Mouse (Mus musculus) heart, embryonic 12.5 days (tissue): ENCODE results near the gene Rasal2. TPM values are rescaled to one million over a fixed set of nuclear protein-coding genes. Genes with fewer than 3 reads are reported as not detected.

Experiments used
- ATAC-seq: fragments of 200-750 bp; cut with Nextera tagmentation; 2 replicates; pipeline ENCODE4 v1.8.0; 2017; ENCODE audit warnings: moderate TSS enrichment, moderate library complexity; ENCODE audit not compliant: insufficient number of reproducible peaks, low FRiP score
- H3K27ac ChIP-seq: fragments of 300-500 bp; sonication (generic); 2 replicates; pipeline ENCODE4 v1.5.1; 2016; ENCODE audit warnings: mild to moderate bottlenecking, moderate library complexity; ENCODE audit not compliant: poor library complexity, severe bottlenecking
- H3K27me3 ChIP-seq: fragments of 300-500 bp; sonication (generic); replicated peaks from 2 replicates; pipeline ENCODE4 v1.6.1; 2016; ENCODE audit warnings: mild to moderate bottlenecking, moderate library complexity
- H3K36me3 ChIP-seq: fragments of 300-500 bp; sonication (generic); 2 replicates; pipeline ENCODE4 v1.6.1; 2016; ENCODE audit warnings: mild to moderate bottlenecking, moderate library complexity
- H3K4me1 ChIP-seq: fragments of 300-500 bp; sonication (generic); replicated peaks from 2 replicates; pipeline ENCODE4 v1.6.1; 2016; ENCODE audit warnings: mild to moderate bottlenecking
- H3K4me2 ChIP-seq: fragments of 300-500 bp; sonication (generic); 2 replicates; pipeline ENCODE4 v1.6.1; 2016; ENCODE audit warnings: mild to moderate bottlenecking, moderate library complexity
- H3K4me3 ChIP-seq: fragments of 300-500 bp; sonication (generic); 2 replicates; pipeline ENCODE4 v1.5.1; 2016; ENCODE audit warnings: mild to moderate bottlenecking
- H3K9ac ChIP-seq: fragments of 300-500 bp; sonication (generic); 2 replicates; pipeline ENCODE4 v1.6.1; 2016; ENCODE audit warnings: mild to moderate bottlenecking, moderate library complexity
- H3K9me3 ChIP-seq: fragments of 300-500 bp; sonication (generic); replicated peaks from 2 replicates; pipeline ENCODE4 v1.6.1; 2016; ENCODE audit warnings: mild to moderate bottlenecking, moderate library complexity
- WGBS: fragments of 180-500 bp; shearing (Covaris S2); methylation state at CpG from one replicate; pipeline ENCODE4 v1.1.7; 2016; 5-methylcytosine and 5-hydroxymethylcytosine counted together
- polyA plus RNA-seq: library from polyadenylated mRNA; unstranded; fragments of >200 nt; fragmentation: Nextera tagmentation; extraction: Ambion mirVana; gene quantifications from 2 replicates; pipeline ENCODE4 v1.2.1, GENCODE M21; 2016

Gene Rasal2
- polyA plus RNA-seq, 1 experiment from 2014 or later = 20.4 TPM

DNA sequence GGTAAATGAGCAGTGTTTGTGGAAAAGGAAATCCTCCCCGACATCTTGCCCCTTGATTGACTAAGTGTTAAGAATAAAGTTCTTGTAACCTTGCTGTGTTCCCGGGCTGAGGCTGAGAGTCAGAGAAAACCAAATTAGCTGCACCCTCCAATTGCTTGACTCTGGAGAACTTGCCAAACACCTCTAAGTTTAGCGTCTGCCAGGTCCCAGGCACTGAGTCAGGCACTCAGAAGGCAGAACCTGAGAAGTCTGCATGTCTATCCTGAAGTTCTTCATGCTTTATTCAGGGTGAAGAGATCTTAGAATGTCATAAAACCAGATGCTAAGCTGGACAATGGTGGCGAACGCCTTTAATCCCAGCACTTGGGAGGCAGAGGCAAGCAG lies 36.4 kb upstream of the Rasal2 start:
- Histone ChIP-seq H3K27me3 (no peaks in the 10 kb centered on the region), H3K36me3 (no peaks in the 10 kb centered on the region), H3K9me3 (no peaks in the 10 kb centered on the region), H3K4me3 (no peak overlapping the region), H3K9ac (no peak overlapping the region), H3K4me2 (no peak overlapping the region), H3K27ac (peak overlapping the region; percentile 59), H3K4me1 (peaks cover 47% of the 10 kb centered on the region)
- no peak for ATAC-seq
- 49% methylated on average over 5 of the region's 5 CpGs for WGBS

DNA sequence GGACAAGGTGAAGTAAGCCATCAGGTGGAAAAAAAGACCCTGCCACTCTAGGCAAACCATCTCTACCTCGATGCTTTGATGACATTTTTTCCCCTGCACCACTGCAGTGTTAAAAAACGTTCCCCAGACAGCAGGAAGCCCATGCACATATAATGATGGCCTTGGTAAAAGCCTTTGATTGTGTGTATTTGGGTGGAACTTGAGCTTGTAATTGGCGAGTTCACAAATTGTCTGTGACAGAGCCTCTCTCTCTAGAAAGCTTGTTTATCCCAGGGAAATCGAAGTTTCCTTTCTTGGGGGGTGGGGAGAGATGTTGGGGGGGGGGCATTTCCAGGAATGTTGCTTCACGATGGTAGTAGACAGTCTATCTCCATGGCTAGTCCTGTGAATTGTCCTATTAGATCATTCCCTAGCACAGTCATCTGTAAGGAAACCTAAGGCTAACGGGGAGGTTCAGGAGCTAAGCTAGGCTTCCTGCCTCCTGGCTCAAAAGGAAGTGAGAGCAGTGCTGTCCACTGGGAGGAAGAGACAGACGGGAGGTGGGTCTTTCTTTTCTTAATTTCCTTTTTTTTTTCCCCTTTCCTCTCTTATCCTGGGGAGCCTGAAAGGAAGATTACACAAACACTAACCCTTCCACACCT lies 35.9 kb upstream of the Rasal2 start:
- Histone ChIP-seq H3K27me3 (no peaks in the 10 kb centered on the region), H3K36me3 (no peaks in the 10 kb centered on the region), H3K4me1 (peaks cover 51% of the 10 kb centered on the region), H3K9me3 (no peaks in the 10 kb centered on the region), H3K4me2 (no peak overlapping the region), H3K4me3 (no peak overlapping the region), H3K9ac (no peak overlapping the region), H3K27ac (peak overlapping the region; percentile 59)
- 29% methylated on average over 7 of the region's 7 CpGs for WGBS
- ATAC-seq = no peak

DNA sequence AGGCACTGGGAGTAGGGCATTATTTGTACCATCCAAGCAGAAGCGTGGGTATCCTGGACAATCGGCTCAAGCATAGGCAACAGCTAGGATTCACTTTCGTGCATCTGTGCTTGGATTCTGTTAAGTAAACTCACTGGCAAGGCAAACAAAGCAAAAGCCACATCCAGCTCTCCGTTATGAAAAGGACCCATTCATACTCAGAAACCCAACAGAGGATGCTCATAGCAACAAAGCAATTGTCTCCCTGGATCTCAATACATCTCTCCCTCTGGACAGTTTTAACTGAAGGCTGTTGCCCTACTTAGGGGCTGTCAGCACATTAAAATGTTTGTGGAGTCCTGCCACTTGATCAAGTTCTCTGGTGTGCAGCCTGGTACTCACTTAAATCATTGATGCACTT lies 34.7 kb upstream of the Rasal2 start:
- Histone ChIP-seq H3K4me3 (no peak overlapping the region), H3K9ac (no peak overlapping the region), H3K27me3 (no peaks in the 10 kb centered on the region), H3K27ac (no peak overlapping the region), H3K9me3 (no peaks in the 10 kb centered on the region), H3K36me3 (no peaks in the 10 kb centered on the region), H3K4me2 (no peak overlapping the region), H3K4me1 (peaks cover 60% of the 10 kb centered on the region)
- 71% methylated on average over 4 of the region's 4 CpGs for WGBS
- no peak for ATAC-seq

DNA sequence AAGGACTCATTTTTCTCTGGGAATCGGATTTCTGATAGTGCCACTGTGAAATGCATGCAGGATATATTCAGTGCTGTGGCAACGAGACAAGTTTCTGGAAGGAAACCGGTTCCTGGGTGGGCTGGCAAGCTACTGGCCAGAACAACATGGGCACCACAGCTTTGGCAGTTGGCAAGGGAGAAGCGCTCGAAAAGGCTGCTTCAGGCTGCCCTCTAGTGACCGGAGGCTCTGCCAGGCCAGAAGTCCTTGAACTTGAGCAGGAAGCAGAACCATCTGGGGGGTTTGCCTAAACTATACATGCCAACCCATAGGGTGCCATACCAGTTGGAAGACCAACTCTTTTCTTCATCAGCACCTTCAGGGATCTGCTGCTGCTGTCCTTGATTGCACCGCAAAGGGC lies 33.9 kb upstream of the Rasal2 start:
- Histone ChIP-seq H3K9me3 (no peaks in the 10 kb centered on the region), H3K27me3 (no peaks in the 10 kb centered on the region), H3K4me3 (no peak overlapping the region), H3K27ac (no peak overlapping the region), H3K36me3 (no peaks in the 10 kb centered on the region), H3K4me2 (no peak overlapping the region), H3K9ac (no peak overlapping the region), H3K4me1 (peaks cover 66% of the 10 kb centered on the region)
- 60% methylated on average over 7 of the region's 7 CpGs for WGBS
- ATAC-seq = no peak

DNA sequence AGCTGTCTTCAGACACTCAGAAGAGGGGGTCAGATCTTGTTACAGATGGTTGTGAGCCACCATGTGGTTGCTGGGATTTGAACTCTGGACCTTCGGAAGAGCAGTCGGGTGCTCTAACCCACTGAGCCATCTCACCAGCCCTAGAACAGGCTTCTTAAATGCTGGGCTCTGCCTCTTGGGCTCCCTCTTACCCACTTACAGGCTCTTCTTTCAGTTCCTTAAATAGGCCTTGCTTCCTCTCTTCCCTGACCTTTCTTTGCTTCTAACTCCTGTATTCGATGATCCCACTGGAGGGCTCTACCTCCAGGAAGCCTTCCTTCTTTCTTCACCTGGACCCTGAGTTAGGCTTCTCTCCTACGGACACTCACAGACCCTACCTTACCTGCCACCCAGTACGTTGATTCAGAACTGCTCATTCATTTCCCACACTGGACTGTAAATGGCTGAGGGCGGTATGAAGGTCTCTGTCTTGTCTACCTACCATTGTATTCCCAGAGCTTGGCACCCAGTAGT lies 33.1 kb upstream of the Rasal2 start:
- Histone ChIP-seq H3K9me3 (no peaks in the 10 kb centered on the region), H3K9ac (no peak overlapping the region), H3K36me3 (no peaks in the 10 kb centered on the region), H3K27me3 (no peaks in the 10 kb centered on the region), H3K4me1 (peaks cover 64% of the 10 kb centered on the region), H3K27ac (no peak overlapping the region), H3K4me3 (no peak overlapping the region), H3K4me2 (no peak overlapping the region)
- no peak for ATAC-seq
- WGBS = 81% methylated on average over 6 of the region's 6 CpGs

DNA sequence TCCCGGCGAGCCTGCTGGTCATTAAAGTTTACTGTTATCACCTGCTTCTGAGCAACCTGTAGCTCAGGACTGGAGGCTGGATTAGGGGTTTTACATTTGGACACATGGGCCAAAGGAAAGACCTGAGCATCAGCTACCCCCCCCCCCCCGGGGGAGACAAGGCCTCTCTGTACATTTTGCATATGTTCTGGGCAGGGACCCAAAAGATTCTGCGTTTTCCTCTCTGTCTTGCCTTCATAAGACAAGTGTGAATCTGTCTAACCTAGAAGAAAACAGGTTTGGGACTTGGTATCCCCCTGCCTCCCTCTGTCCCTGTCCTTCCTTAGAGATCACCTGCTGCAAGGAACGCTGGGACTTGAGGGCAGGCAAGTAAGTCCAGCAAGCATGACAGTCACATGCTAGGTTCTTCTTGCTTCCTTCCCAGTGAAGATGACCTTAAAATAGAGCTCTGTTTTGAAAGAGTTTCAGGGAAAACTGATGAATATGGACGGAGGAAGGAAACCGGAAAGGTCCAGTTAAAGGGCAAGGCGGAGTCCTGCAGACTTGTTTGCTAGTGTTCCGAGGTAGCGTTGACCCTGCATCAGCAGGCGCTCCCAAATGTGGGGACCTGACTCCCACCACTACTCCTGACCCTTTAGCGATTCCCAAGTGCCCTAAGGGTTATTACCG lies 32.4 kb upstream of the Rasal2 start:
- Histone ChIP-seq H3K27ac (peak overlapping the region; percentile 87), H3K36me3 (no peaks in the 10 kb centered on the region), H3K9me3 (no peaks in the 10 kb centered on the region), H3K9ac (peak overlapping the region; percentile 51; the same call in 1 of the 2 replicates), H3K4me1 (peaks cover 66% of the 10 kb centered on the region), H3K4me3 (no peak overlapping the region), H3K4me2 (0 out of 2 replicates have a peak overlapping the region, but pooled peaks have one; percentile 57), H3K27me3 (no peaks in the 10 kb centered on the region)
- WGBS = 67% methylated on average over 13 of the region's 13 CpGs
- ATAC-seq = no peak

DNA sequence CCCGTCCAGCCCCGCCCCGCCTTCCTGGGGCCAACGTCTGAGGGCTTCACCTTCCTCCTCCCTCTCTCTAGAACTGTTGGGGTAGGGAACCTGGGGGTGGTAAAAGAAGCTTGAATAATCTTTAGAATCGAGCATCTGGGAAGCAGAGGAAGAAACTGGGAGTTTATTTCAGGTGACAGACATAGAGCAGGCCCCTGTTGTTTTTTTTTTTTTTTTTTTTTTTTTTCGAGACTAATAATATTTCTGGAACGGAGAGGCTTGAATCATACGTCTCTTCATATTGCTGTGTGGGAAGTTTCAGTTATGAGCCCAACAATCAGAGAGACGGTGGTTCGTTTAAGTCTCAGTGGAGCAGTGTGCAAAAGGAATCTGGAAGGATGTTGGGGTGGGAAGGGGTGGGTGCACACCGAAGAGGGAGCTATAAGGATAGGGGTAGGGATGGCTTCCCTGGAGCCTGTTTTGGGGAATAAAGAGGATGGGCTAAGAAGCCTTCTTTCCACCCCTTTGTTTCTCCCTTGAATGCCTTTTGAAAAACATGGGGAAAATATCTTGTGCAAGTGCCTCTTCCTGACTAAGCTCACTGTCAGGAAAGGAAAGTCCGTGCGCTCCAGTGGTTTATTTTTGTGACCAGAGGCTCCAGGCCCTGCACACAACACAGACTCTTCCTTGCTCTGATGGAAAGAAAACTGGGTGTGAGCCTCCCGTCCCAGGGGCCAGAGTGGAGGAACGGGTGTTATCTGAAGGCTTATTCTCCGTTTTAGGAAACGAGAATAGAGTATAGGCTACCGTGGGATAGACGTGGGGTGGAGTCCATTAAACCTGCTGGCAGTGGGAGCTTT lies 31.5 kb upstream of the Rasal2 start:
- Histone ChIP-seq H3K9me3 (no peaks in the 10 kb centered on the region), H3K4me2 (peak overlapping the region; percentile 57), H3K4me1 (peaks cover 64% of the 10 kb centered on the region), H3K36me3 (no peaks in the 10 kb centered on the region), H3K27me3 (no peaks in the 10 kb centered on the region), H3K4me3 (no peak overlapping the region), H3K27ac (peak overlapping the region; percentile 87), H3K9ac (peak overlapping the region; percentile 51)
- 0 out of 2 replicates have a peak, but pooled peaks have one; percentile 40 for ATAC-seq
- WGBS = 17% methylated on average over 19 of the region's 19 CpGs

DNA sequence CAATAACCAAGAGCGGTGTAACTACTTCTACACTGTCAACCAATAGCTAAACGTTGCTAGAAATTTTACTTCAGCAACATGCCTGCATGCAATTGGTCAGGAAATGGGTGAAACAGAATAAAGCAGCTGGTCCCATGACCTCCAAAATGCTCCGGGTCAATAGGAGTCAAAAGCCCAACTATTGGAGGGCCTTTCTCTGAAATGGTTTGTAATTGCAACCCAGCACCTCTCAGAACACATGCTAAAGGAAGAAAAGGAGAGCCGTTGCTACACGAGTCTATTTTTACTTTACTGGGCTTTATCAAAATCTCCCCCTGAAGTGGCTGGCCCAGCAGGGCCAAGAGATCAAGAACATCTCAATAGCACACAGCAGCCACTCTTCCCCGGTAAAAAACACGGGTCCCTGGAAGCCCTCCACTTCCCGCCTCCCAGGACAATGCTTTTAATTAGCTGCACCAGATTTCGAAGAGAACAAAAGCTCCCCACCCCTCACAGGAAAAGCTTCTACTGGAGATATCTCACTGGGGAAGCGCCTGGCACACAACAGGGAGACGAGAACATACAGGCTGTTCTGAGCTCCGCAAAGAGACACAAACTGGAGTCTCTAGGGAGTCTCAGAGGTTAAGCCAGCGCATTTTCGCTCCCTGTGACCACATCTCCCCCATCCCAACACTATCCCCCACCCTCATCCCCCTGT lies 30.8 kb upstream of the Rasal2 start:
- Histone ChIP-seq H3K27ac (peak overlapping the region; percentile 87), H3K4me3 (no peak overlapping the region), H3K4me2 (peak overlapping the region; percentile 57), H3K9me3 (no peaks in the 10 kb centered on the region), H3K9ac (peak overlapping the region; percentile 6), H3K27me3 (no peaks in the 10 kb centered on the region), H3K36me3 (no peaks in the 10 kb centered on the region), H3K4me1 (peaks cover 57% of the 10 kb centered on the region)
- peak; percentile 43; the same call in 1 of the 2 replicates for ATAC-seq
- 15% methylated on average over 14 of the region's 14 CpGs for WGBS

DNA sequence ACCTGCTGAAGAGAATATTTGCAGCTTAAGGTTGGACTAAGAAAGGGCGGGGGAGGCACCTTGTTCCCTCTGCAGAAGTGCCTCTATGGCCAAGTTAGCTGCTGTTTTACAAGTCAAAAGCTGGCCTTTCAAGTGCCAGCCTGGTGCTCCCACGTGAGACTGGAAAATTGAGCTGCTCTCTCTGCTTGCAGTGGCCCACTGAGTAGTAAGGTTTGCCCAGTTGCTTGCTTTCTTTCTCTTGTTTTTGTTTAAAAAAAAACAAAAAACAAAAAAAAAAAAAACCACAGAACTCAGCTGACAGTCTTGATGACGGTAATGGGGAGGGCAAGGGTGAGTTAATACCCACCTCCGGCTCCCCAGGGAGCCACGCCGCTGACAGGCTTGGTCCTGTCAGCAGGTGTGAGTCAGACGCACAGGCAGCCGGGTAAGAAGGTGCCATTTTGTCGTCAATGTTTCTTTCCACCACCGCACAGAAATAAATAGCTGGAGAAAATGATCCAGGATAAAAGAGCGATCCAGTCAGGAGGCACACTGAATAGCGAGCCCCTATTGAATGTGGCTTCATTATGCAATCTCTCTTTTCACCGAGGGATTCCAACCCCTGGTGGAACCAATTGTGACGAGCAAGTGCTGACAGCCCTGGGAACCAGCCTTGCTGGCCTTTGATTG lies 27.7 kb upstream of the Rasal2 start:
- Histone ChIP-seq H3K4me3 (0 out of 2 replicates have a peak overlapping the region, but pooled peaks have one; percentile 3), H3K4me1 (peaks cover 48% of the 10 kb centered on the region), H3K27ac (peak overlapping the region; percentile 47; the same call in 1 of the 2 replicates), H3K36me3 (no peaks in the 10 kb centered on the region), H3K9ac (no peak overlapping the region), H3K27me3 (no peaks in the 10 kb centered on the region), H3K4me2 (peak overlapping the region; percentile 59), H3K9me3 (no peaks in the 10 kb centered on the region)
- 12% methylated on average over 14 of the region's 14 CpGs for WGBS
- ATAC-seq = no peak

DNA sequence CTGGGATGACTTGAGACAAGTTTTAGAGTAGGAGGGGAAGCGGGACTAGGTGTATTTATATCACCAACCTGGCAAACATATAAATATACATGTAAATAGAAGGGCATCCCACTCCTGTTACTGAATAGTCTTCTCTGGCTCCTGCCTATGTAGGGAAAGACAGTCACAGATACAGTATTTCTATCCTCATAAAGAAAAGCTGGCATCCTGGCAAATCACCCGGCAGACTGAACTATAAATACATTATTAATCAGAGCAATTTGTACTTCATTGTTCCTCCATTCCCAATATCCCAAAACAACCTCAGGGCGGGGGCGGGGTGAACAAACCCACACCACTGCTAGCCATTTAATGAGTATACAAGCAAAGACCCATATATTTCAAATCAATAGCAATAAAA lies 26.7 kb upstream of the Rasal2 start:
- no peak overlapping the region for H3K4me3 ChIP-seq
- H3K36me3 ChIP-seq = no peaks in the 10 kb centered on the region
- H3K4me2 ChIP-seq = no peak overlapping the region
- H3K4me1 ChIP-seq = peaks cover 41% of the 10 kb centered on the region
- H3K9me3 ChIP-seq = no peaks in the 10 kb centered on the region
- H3K27ac ChIP-seq = no peak overlapping the region
- no peak overlapping the region for H3K9ac ChIP-seq
- ATAC-seq = no peak
- H3K27me3 ChIP-seq = no peaks in the 10 kb centered on the region
- WGBS = 81% methylated on average over 4 of the region's 4 CpGs
